Mouse (Mus musculus) kidney, postnatal 0 days (tissue): ENCODE measurements around the gene Gpatch2l. TPM values are rescaled to one million over a fixed set of nuclear protein-coding genes. Genes with fewer than 3 reads are reported as not detected.
A peak's percentile ranks its signal among the peaks of the same experiment; 100 is the strongest.

Source experiments
- ATAC-seq: fragments of 200-750 bp; cut with Nextera tagmentation; replicated peaks from 2 replicates; pipeline ENCODE4 v1.8.0; 2017; ENCODE audit warnings: low read depth, moderate number of reproducible peaks, moderate TSS enrichment, moderate library complexity; ENCODE audit not compliant: low FRiP score
- DNase-seq: peaks from one replicate; pipeline ENCODE4 v3.0.0-alpha.2; 2016; ENCODE audit warnings: low spot score
- H3K27ac ChIP-seq: fragments of 300-500 bp; sonication (generic); 2 replicates; pipeline ENCODE4 v1.5.1; 2014; ENCODE audit warnings: mild to moderate bottlenecking
- H3K27me3 ChIP-seq: fragments of 300-500 bp; sonication (generic); 2 replicates; pipeline ENCODE4 v1.6.1; 2014; ENCODE audit warnings: low read length, mixed read lengths; ENCODE audit not compliant: insufficient read depth
- H3K36me3 ChIP-seq: fragments of 300-500 bp; sonication (generic); 2 replicates; pipeline ENCODE4 v1.6.1; 2014; ENCODE audit warnings: low read length, mixed read lengths; ENCODE audit not compliant: insufficient read depth
- H3K4me1 ChIP-seq: fragments of 300-500 bp; sonication (generic); replicated peaks from 2 replicates; pipeline ENCODE4 v1.6.1; 2014; ENCODE audit warnings: antibody characterized with exemption, low read length, mixed read lengths; ENCODE audit not compliant: insufficient read depth
- H3K4me2 ChIP-seq: fragments of 300-500 bp; sonication (generic); 2 replicates; pipeline ENCODE4 v1.6.1; 2014; ENCODE audit warnings: mild to moderate bottlenecking, low read length, moderate library complexity, mixed read lengths
- H3K4me3 ChIP-seq: fragments of 300-500 bp; sonication (generic); replicated peaks from 2 replicates; pipeline ENCODE4 v1.5.1; 2014; ENCODE audit warnings: low read depth, low read length
- H3K9ac ChIP-seq: fragments of 300-500 bp; sonication (generic); 2 replicates; pipeline ENCODE4 v1.6.1; 2014; ENCODE audit warnings: low read depth, low read length
- H3K9me3 ChIP-seq: fragments of 300-500 bp; sonication (generic); replicated peaks from 2 replicates; pipeline ENCODE4 v1.6.1; 2016; ENCODE audit warnings: low read length, inconsistent platforms, mixed read lengths
- CTCF ChIP-seq: IDR thresholded peaks from 2 replicates; pipeline ENCODE4 v1.5.1; 2016; ENCODE audit warnings: antibody characterized with exemption, low read depth, mild to moderate bottlenecking, moderate library complexity
- WGBS: fragments of 180-500 bp; shearing (Covaris S2); extraction: QIAGEN DNeasy Blood & Tissue Kit; methylation state at CpG from one replicate; pipeline ENCODE4 v1.1.7; 2014; 5-methylcytosine and 5-hydroxymethylcytosine counted together
- polyA plus RNA-seq: library from polyadenylated mRNA; unstranded; fragments of >200 nt; fragmentation: Nextera tagmentation; extraction: Ambion mirVana; gene quantifications from 2 replicates; pipeline ENCODE4 v1.2.1, GENCODE M21; 2015

The Gpatch2l gene
- polyA plus RNA-seq: 10.6 and 10.8 TPM in 2 replicates

DNA sequence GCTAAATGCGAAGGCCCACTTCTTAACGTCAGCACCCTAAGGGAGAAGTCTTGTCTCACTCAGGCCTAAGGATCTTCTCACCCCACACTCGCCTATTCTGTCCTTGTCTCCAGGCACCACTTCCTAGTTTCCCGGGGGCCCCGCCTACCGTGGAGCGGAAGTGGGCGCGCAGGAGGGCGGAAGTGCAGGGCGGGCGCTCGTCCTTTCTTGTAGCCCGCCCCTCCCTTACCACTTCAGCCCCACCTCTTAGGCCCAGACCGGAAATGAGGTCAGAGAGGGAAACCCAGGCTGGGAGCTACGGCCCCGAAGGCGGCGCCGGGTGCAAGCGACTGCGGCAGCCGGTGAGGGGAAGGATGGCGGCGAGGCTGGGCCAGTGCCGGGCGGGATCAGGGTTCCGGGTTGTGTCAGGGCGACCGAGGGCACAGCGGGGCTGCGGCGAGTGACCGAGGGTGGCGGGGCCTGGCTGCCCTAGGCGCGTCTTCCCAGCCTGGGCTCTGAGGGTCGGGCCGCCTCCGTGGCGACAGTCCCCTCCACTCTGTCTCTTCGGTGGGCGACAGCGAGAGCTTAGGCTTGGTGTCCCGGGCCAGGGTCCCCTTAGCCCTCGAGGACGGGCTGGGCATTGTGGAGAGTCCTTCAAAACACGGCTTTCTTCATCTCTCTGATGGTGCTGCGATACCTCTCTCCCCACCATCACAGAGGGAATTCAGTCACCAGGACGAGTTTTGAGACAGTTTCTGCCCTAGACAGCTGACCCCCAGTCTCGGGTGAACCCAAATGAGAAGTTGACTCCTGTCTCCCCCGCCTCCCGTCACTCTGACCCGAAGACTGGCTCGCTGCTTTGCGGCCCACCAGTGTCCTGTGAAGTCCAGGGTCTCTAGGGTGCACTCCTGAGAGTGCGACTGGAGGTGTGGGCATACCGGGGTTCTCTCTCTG, at the start of gene Gpatch2l:
Gene Gpatch2l, plus strand, starts transcription at position 255 of the 933 bp plus-strand sequence.
- Histone ChIP-seq H3K27me3 (no peaks in the 10 kb centered on the region), H3K4me2 (peak within 1 kb of the TSS; percentile 67), H3K9ac (peak within 1 kb of the TSS; percentile 83), H3K9me3 (no peaks in the 10 kb centered on the region), H3K27ac (peak within 1 kb of the TSS; percentile 80), H3K36me3 (0 out of 2 replicates have a peak, but pooled peaks cover 5% of the 10 kb centered on the region), H3K4me3 (peak within 1 kb of the TSS; percentile 72), H3K4me1 (peaks cover 2% of the 10 kb centered on the region; the same call in 1 of the 2 replicates)
- DNase-seq (peak; percentile 99), ATAC-seq (peak; percentile 99)
- WGBS: under 1% methylated on average over 57 of the region's 58 CpGs
- no peak for TF ChIP-seq CTCF

DNA sequence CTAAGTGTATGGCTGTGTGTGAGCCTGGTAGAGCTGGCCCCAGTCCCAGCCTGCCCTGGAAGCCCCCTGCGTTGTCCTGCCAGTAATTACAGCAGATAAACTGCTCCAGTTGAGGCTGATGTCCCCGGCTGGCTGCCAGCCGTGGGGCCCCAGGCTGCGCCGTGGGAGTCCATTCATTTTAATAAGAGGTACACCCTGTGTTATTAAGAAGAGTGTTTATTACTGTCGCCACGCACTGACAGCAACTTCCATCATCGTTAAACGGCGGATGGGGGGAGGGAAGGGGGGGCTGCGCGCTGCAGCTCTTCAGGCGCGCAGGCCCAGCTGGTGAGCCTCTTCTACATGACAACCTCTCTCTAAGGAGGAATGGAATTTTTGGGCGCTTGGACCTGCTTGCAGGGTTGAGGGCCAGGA, 49.6 kb upstream of the Gpatch2l start:
- no peak for ATAC-seq
- no peaks in the 10 kb centered on the region for H3K9me3 ChIP-seq
- H3K4me2 ChIP-seq: no peak overlapping the region
- no peaks in the 10 kb centered on the region for H3K4me1 ChIP-seq
- no peak for TF ChIP-seq CTCF
- peak; percentile 24 for DNase-seq
- H3K9ac ChIP-seq: no peak overlapping the region
- no peaks in the 10 kb centered on the region for H3K36me3 ChIP-seq
- 23% methylated on average over 15 of the region's 15 CpGs for WGBS
- no peak overlapping the region for H3K27ac ChIP-seq
- H3K27me3 ChIP-seq: no peaks in the 10 kb centered on the region
- no peak overlapping the region for H3K4me3 ChIP-seq

DNA sequence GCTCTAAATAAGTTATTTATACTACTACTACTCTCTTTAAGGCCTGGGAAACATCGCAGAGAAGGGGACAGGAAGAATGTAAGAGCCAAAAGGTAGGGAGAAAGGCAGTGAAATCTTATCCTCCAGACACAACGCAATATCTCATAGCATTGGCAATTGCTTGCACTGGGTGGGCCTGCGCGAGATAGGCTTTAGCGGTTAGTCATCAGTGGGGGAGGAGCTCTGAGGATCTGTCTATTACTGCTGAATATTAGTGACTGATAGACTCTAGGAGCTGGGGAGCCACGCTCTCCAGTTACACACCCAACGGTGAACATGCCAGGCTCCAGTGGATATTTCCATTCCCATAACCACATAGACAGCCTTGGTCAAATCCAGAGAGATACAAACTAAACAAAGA, 44.7 kb upstream of the Gpatch2l start:
- WGBS: 87% methylated on average over 7 of the region's 7 CpGs
- H3K4me3 ChIP-seq: no peak overlapping the region

DNA sequence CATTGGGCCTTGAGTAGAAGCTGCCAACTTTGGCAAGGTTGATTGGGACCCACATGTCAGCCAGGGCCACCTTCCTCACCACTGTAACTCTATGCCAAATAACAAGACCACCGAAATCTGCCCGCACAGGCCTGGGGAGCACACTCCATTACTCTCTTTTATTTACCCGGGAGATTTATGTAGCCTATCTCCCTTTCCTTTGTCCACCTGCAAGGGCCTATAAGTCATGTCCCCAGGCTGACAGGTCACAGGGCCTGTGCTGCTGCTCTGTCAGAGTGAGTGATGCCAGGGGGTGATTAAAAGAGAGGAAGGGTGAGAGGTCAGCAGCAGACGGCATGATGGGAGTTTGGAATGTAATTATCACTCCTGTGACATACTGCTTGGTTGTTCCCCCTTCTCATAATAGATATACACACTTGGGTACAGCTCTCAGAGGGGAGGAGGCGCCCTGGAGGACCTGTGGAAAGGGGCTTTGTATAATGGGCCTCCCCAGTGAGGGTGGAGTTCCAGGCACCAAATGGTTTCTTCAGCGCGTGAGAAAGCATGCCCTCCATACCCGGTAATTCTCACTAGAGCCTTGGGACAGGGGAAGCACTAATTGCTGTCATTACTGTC, 38.1 kb upstream of the Gpatch2l start:
- Histone ChIP-seq H3K36me3 (no peaks in the 10 kb centered on the region), H3K4me2 (no peak overlapping the region), H3K4me1 (no peaks in the 10 kb centered on the region), H3K4me3 (no peak overlapping the region), H3K27ac (no peak overlapping the region), H3K9me3 (no peaks in the 10 kb centered on the region), H3K27me3 (no peaks in the 10 kb centered on the region), H3K9ac (no peak overlapping the region)
- no peak for TF ChIP-seq CTCF
- peak; percentile 76; the same call in 1 of the 2 replicates for ATAC-seq
- peak; percentile 72 for DNase-seq
- WGBS: 9% methylated on average over 8 of the region's 8 CpGs

More for the DNA sequence above, 44.7 kb upstream of the Gpatch2l start:
- H3K4me2 ChIP-seq: no peak overlapping the region
- H3K27me3 ChIP-seq: no peaks in the 10 kb centered on the region
- no peaks in the 10 kb centered on the region for H3K36me3 ChIP-seq
- no peaks in the 10 kb centered on the region for H3K9me3 ChIP-seq
- TF ChIP-seq CTCF: no peak
- H3K4me1 ChIP-seq: no peaks in the 10 kb centered on the region
- ATAC-seq (no peak), DNase-seq (no peak)
- no peak overlapping the region for H3K27ac ChIP-seq
- H3K9ac ChIP-seq: no peak overlapping the region

DNA sequence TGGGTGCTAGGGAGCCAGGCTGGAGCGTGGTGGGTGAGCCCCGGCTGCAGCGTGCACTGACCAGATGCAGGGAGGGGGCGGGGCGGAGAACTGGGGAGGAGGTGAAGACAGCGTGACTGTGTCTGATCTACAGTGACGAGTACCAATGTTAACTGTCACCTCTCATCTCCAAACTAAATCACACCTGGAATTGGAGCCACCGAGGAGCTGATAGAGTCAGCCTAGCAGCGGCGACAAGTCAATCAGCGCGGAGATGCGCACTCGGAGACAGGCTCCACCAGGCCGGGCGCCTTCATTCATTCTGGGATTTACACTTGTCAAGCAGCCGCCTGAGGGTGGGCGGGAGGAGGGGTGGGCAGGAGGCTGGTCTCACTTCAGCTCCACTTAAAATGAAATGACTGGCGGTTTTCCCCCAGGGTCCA, 30.5 kb upstream of the Gpatch2l start:
- Histone ChIP-seq H3K9me3 (no peaks in the 10 kb centered on the region), H3K4me1 (no peaks in the 10 kb centered on the region), H3K27me3 (peaks cover 37% of the 10 kb centered on the region), H3K9ac (no peak overlapping the region), H3K4me2 (no peak overlapping the region), H3K4me3 (no peak overlapping the region), H3K36me3 (no peaks in the 10 kb centered on the region), H3K27ac (no peak overlapping the region)
- TF ChIP-seq CTCF: no peak
- DNase-seq (no peak), ATAC-seq (no peak)
- 3% methylated on average over 19 of the region's 19 CpGs for WGBS

DNA sequence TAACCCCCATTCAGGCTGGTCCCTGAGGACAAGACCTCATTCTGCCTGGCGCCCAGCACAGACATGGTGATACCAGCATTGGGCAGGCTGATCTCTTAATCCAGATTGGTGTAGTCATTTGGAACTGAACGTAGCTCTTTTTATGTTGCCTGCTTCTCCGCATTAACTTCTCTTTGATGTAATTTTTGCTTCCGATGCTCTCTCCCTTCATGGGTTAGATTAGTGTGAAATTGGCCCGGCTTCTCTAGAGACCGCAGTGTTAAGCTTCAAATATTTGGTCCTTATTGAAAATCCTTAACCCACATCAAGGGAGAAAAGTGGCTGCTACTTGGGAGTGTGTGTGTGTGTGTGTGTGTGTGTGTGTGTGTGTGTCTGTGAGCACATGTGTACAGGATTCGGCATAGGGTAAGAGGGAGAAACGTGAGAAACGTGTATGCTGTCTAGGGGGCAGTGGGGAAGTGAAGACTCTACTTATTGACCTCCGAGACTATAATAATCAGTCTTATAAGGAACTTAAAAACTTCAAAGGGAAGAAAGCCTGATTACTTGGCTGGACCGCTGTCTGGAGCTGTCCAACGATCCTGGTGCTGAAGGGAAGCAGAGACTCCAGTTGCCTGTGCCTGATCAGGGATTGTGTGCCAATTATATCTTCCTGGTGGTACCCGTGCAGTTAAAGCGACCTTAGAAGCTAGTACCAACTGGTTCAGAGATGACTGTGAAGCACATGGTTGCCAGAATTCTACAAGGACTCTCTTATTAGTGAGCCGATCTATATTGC, 28.8 kb upstream of the Gpatch2l start:
- Histone ChIP-seq H3K27me3 (peaks cover 37% of the 10 kb centered on the region), H3K36me3 (no peaks in the 10 kb centered on the region), H3K4me3 (no peak overlapping the region), H3K27ac (no peak overlapping the region), H3K4me2 (no peak overlapping the region), H3K9me3 (no peaks in the 10 kb centered on the region), H3K4me1 (no peaks in the 10 kb centered on the region), H3K9ac (no peak overlapping the region)
- 42% methylated on average over 15 of the region's 15 CpGs for WGBS
- peak; percentile 82 for DNase-seq
- no peak for TF ChIP-seq CTCF
- ATAC-seq: no peak
